Mouse (Mus musculus): ENCODE results near the gene Plpp7.

DNA sequence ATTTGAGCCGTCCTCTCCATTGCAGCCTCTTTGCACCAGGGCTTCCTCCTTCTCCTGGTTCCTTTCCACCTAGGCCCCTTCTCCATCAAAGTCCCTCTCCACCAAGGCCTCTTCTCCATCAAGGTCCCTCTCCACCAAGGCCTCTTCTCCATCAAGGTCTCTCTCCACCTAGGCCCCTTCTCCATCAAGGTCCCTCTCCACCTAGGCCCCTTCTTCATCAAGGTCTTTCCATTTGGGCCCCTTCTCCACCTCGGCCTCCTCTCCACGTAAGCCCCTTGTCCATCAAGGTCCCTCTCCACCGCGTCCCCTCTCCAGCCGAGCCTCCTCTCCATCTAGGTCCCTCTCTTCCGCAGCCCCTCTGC lies 55.2 kb downstream of the Plpp7 start:
- no peak for TF ChIP-seq CTCF (IDR thresholded peaks at IDR 0.05; ENCODE audit: low read depth)
- no peak for TF ChIP-seq EP300 (optimal IDR thresholded peaks at IDR 0.05)

All from stomach, postnatal 0 days (tissue).